Mouse (Mus musculus) megakaryocyte, embryonic 14.5 days (primary cell): ENCODE data around the gene Cnot6l. TPM values are rescaled to one million over a fixed set of nuclear protein-coding genes. Genes with fewer than 3 reads are reported as not detected.

ENCODE experiments used
- H3K27me3 ChIP-seq: replicated peaks from 2 replicates; pipeline ENCODE3; 2012; ENCODE audit warnings: inconsistent platforms
- H3K36me3 ChIP-seq: replicated peaks from 2 replicates; pipeline ENCODE3; 2012; ENCODE audit warnings: low read length, inconsistent platforms, mixed read lengths
- H3K4me1 ChIP-seq: 2 replicates; pipeline ENCODE4 v1.6.1; 2012; ENCODE audit warnings: inconsistent platforms
- H3K4me3 ChIP-seq: replicated peaks from 2 replicates; pipeline ENCODE3; 2012; ENCODE audit warnings: moderate library complexity, mild to moderate bottlenecking, inconsistent platforms
- H3K9me3 ChIP-seq: 2 replicates; pipeline ENCODE4 v1.6.1; 2012; ENCODE audit warnings: inconsistent platforms
- FLI1 ChIP-seq: IDR thresholded peaks from 2 replicates; pipeline ENCODE4 v1.6.1; 2012; ENCODE audit warnings: low read length, inconsistent platforms, mixed read lengths
- GATA1 ChIP-seq: IDR thresholded peaks from 3 replicates; pipeline ENCODE4 v1.6.1; 2012; ENCODE audit warnings: mixed read lengths, low read length, inconsistent platforms, borderline replicate concordance
- polyA plus RNA-seq: library from polyadenylated mRNA; stranded (reverse); fragments of >175 nt; gene quantifications from 2 replicates; pipeline ENCODE4 v1.2.3, GENCODE M21; 2012; ENCODE audit warnings: low replicate concordance; ENCODE audit not compliant: insufficient read depth

Gene Cnot6l
- polyA plus RNA-seq, 1 experiment, result 1.6 TPM

DNA sequence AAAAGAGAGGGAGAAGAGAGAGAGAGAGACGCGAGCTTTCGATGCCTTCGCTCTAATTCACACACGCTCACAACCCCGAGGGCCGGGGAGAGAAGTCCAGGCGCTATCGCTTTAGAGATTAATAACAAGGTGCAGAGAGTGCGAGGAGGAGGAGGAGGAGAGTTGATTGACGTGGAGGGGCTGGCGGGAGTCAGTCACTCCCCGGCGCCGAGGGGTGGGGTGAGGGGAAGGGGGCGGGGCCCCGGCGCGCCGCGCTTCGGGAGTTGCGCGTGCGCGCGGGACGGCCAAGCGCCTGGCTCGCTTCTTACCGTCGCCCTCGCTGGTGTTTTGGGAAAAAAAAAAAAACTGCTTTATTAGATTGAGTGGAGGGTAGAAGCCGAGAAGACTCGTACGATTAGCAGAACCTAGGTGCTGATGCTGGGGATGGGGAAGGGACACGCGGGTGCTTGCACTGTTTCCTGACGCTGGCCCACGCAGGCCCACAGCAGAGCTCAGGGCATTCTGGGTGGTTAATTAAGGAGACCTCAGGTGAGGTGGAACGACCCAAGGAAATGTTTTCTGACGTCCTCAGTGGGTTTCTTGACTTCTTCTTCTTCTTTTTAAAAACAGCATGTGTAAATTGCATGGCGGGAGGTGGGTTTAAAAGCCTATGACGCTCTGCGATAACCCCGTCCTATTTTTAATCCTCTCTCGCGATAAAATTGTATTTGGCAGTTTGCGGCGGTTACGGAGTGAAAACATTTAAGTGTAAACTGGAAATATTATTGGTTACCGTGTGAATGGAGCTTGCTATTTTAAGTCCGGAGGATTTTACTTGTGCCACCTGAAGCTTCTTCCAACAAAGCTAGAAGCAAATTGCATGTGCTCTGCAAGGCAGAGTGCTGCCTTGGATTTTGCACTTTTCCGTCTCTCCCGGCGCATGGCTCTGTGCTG lies 1.3 kb downstream of the Cnot6l start:
- H3K36me3 ChIP-seq, result peaks cover 6% of the 10 kb centered on the region
- peaks cover 16% of the 10 kb centered on the region for H3K4me1 ChIP-seq
- peaks cover 7% of the 10 kb centered on the region for H3K9me3 ChIP-seq
- H3K4me3 ChIP-seq, result peak overlapping the region; percentile 99
- H3K27me3 ChIP-seq, result no peaks in the 10 kb centered on the region
- TF ChIP-seq FLI1 (no peak), GATA1 (no peak; the same call in 2 of the 3 replicates)

DNA sequence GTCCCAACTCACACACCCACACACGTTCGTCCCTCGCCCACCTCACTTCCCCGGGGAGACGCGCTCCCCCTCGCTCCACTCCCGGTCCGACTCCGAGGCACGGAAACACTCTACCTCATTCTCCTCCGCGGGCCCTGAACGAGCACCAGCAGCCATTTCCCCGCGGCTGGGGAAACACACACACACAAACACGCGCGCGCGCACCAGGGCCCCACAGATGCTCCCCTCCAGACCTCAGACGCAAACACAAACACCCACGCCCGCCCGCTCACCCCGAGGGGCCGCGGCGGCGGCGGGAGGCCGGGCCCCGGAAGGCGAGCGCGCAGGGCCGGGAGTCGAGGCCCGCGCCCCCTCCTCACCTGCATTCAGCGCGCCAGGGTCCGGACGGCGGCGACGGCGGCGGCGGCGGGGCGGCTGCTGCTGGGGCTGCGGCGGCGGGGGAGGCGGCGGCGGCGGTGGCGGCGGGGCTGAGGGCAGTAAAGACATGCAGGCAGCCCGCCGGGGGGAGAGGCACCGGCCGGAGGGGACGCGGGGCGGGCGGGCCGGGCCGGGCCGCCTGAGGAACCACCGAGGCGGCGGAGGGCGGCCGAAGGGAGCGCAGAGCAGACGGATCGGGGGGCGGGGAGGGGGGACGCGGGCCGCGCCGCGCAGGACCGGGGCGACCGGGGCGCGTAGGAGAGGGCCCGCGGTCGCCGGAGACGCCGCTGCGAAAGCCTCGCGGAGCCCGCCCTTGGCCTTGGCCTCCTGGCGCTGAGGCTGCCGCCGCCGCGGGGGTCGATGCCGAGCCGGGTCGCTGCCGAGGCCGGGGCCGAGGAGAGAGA lies 2.2 kb downstream of the Cnot6l start:
- H3K36me3 ChIP-seq, result peaks cover 5% of the 10 kb centered on the region
- peak overlapping the region; percentile 99 for H3K4me3 ChIP-seq
- no peaks in the 10 kb centered on the region for H3K27me3 ChIP-seq
- H3K4me1 ChIP-seq, result peaks cover 16% of the 10 kb centered on the region
- TF ChIP-seq FLI1, result no peak
- TF ChIP-seq GATA1, result no peak
- H3K9me3 ChIP-seq, result peaks cover 6% of the 10 kb centered on the region

DNA sequence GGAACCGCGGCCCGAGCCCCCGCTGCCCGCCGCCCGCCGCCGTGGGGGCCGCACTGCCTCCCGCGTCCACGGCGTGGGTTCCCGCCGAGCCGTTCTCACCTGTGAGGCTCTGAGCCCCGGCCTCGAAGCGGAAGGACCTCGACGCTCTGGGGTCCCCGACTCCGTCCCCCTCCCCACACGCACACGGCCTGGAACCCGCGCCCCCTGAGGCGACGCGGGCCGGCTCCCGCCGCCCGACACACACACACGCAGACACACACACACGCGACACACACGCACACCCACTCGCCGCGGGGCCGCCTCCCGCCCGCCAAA lies 2.8 kb downstream of the Cnot6l start:
- peaks cover 16% of the 10 kb centered on the region for H3K4me1 ChIP-seq
- H3K4me3 ChIP-seq, result peak overlapping the region; percentile 99
- H3K27me3 ChIP-seq, result no peaks in the 10 kb centered on the region
- H3K9me3 ChIP-seq, result peaks cover under 1% of the 10 kb centered on the region; the same call in 1 of the 2 replicates
- TF ChIP-seq FLI1 (no peak), GATA1 (no peak)
- no peaks in the 10 kb centered on the region for H3K36me3 ChIP-seq

GRCm38 (mm10) chr5:96160467-96161262 lies 3.3 kb downstream of the Cnot6l start:
- TF ChIP-seq GATA1, result no peak
- no peak for TF ChIP-seq FLI1
- peaks cover 16% of the 10 kb centered on the region for H3K4me1 ChIP-seq
- H3K36me3 ChIP-seq, result no peaks in the 10 kb centered on the region
- no peaks in the 10 kb centered on the region for H3K9me3 ChIP-seq
- H3K4me3 ChIP-seq, result peak overlapping the region; percentile 99
- H3K27me3 ChIP-seq, result no peaks in the 10 kb centered on the region

DNA sequence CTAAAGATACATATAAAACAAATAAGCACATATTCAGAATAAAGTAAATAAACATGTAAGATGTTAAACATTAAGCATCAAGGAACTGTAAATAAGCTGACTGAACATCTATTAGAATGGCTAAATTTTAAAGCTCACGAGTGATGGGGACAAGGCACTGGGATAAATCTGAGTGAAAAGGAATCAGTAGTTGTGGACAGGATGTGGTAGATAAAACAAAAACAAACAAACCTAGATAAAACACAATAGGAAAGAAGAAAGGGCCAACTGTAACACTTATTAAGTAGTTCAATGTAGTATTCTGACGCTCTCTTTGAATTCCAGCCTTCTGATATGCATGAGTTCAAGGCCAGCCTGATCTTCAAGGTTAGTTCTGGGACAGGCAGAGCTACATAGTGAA lies 21.6 kb downstream of the Cnot6l start:
- H3K36me3 ChIP-seq, result no peaks in the 10 kb centered on the region
- H3K4me1 ChIP-seq, result peaks cover 24% of the 10 kb centered on the region
- TF ChIP-seq FLI1, result no peak
- no peak for TF ChIP-seq GATA1
- H3K27me3 ChIP-seq, result no peaks in the 10 kb centered on the region
- H3K4me3 ChIP-seq, result no peak overlapping the region
- no peaks in the 10 kb centered on the region for H3K9me3 ChIP-seq

GRCm38 (mm10) chr5:96130683-96131082 lies 33.3 kb downstream of the Cnot6l start:
- TF ChIP-seq FLI1 (no peak), GATA1 (no peak)
- no peaks in the 10 kb centered on the region for H3K27me3 ChIP-seq
- peaks cover 14% of the 10 kb centered on the region for H3K4me1 ChIP-seq
- peaks cover 50% of the 10 kb centered on the region for H3K36me3 ChIP-seq
- no peak overlapping the region for H3K4me3 ChIP-seq
- H3K9me3 ChIP-seq, result no peaks in the 10 kb centered on the region

DNA sequence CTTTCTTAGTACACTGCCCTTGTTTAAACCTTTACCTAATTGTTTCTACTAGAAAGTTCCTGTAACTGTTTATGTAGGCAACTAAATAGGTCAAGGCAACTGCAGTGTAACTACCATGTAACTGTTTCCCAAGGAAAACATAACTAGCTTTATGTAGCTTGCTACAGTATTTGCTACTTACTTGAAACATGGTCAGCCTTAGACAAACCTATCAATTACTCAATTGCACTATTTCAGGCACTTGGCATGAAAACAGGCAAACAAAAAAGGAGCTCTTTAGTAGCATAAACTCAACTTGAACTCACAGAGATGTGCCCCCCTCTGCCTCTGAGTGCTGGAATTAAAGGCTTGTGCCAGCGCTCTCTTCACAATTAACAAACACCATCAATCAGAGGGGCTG lies 37.1 kb downstream of the Cnot6l start:
- H3K4me1 ChIP-seq, result 0 out of 2 replicates have a peak, but pooled peaks cover 3% of the 10 kb centered on the region

GRCm38 (mm10) chr5:96114943-96115342 lies 49.0 kb downstream of the Cnot6l start:
- TF ChIP-seq GATA1 (no peak), FLI1 (no peak)
- Histone ChIP-seq H3K4me1 (peaks cover 5% of the 10 kb centered on the region; the same call in 1 of the 2 replicates), H3K9me3 (no peaks in the 10 kb centered on the region), H3K4me3 (no peak overlapping the region), H3K36me3 (peaks cover 29% of the 10 kb centered on the region), H3K27me3 (no peaks in the 10 kb centered on the region)

More for the DNA sequence above, 37.1 kb downstream of the Cnot6l start:
- Histone ChIP-seq H3K4me3 (no peak overlapping the region), H3K9me3 (no peaks in the 10 kb centered on the region), H3K36me3 (peaks cover 39% of the 10 kb centered on the region), H3K27me3 (no peaks in the 10 kb centered on the region)
- TF ChIP-seq FLI1 (no peak), GATA1 (no peak)

DNA sequence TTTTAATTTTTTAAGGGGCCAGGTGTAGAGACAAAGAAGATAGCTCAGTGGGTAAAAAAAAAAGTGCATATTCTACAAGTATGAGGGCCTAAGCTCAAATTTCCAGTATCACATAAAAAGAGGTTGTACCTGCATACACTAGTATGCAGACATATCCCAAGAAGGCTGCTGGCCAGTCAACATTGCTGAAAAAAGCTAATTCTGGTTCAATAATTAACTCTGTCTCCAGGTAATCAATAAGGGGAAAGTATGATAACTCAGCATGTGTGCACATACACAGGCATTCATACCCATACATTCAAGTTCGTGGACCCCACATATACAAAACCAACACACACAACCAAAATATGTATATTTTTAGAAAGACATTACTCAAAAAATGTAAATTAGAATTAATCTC lies 59.3 kb downstream of the Cnot6l start:
- TF ChIP-seq FLI1 (no peak), GATA1 (no peak)

More for the DNA sequence above, 59.3 kb downstream of the Cnot6l start:
- H3K27me3 ChIP-seq, result no peaks in the 10 kb centered on the region
- H3K4me3 ChIP-seq, result no peak overlapping the region
- no peaks in the 10 kb centered on the region for H3K9me3 ChIP-seq
- peaks cover 26% of the 10 kb centered on the region for H3K36me3 ChIP-seq
- H3K4me1 ChIP-seq, result peaks cover 7% of the 10 kb centered on the region; the same call in 1 of the 2 replicates
